Mouse (Mus musculus): ENCODE results near the gene Sgf29. TPM values are rescaled to one million over a fixed set of nuclear protein-coding genes. Genes with fewer than 3 reads are reported as not detected.
A peak's percentile ranks its signal among the peaks of the same experiment; 100 is the strongest.

The Sgf29 gene
- polyA plus RNA-seq, 1 experiment = 54.0 TPM

DNA sequence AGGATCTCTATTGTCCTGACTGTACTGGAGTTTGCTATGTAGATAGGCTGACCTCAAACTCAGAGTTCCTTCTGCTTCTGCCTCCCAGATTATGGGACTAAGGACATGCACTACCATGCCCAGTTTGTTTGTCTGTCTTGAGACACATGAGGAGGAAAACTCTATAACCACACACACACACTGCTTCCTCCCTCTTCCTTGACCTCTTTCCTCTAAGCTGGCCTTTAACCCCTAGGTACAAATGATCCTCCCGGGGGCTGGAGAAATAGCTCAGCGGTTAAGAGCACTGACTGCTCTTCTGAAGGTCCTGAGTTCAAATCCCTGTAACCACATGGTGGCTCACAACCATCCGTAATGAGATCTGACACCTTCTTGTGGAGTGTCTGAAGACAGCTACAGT, 4.8 kb upstream of the Sgf29 start:
- no peak for TF ChIP-seq EP300 (IDR thresholded peaks at IDR 0.05; ENCODE audit: insufficient read depth, low read depth, low read length)
- TF ChIP-seq POLR2A (IDR thresholded peaks at IDR 0.05; ENCODE audit: insufficient read depth, low read length) = no peak
- TF ChIP-seq CTCF (IDR thresholded peaks at IDR 0.05; ENCODE audit: low read depth, low read length) = no peak
- H3K36me3 ChIP-seq (ENCODE audit: control insufficient read depth, insufficient read depth, low read length, poor library complexity, severe bottlenecking) = no peaks in the 10 kb centered on the region
- no peak overlapping the region for H3K27ac ChIP-seq (ENCODE audit: insufficient read depth, low read length)
- H3K9ac ChIP-seq (ENCODE audit: low read depth, poor library complexity, severe bottlenecking) = no peak overlapping the region
- no peaks in the 10 kb centered on the region for H3K9me3 ChIP-seq (replicated peaks; ENCODE audit: control insufficient read depth, insufficient read depth, low read length, poor library complexity, severe bottlenecking)
- no peaks in the 10 kb centered on the region for H3K27me3 ChIP-seq (ENCODE audit: control insufficient read depth, insufficient read depth, low read length, poor library complexity, severe bottlenecking)
- H3K4me3 ChIP-seq (ENCODE audit: low read depth, low read length) = no peak overlapping the region
- no peaks in the 10 kb centered on the region for H3K4me1 ChIP-seq (ENCODE audit: control insufficient read depth, insufficient read depth, low read length)

DNA sequence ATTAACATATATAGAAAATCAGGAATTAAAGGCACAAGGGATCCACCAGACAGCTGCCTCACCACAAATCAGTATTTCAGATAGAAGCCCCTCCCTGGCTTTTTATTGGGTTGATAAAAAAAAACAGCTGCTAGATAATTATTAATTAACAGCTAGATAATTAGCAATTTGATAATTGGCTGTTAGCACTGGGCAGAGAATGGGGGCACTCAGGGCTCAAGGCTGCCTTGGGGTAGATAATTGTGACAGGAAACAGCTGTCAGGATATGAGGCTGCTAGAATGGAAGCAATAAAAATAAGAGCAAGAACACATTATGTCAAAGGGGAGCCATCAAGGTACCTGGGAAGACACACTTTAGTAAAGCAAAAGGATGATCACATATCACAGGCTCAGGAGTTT, 4.2 kb upstream of the Sgf29 start:
- TF ChIP-seq POLR2A (IDR thresholded peaks at IDR 0.05; ENCODE audit: insufficient read depth, low read length) = no peak
- no peak for TF ChIP-seq EP300 (IDR thresholded peaks at IDR 0.05; ENCODE audit: insufficient read depth, low read depth, low read length)
- TF ChIP-seq CTCF (IDR thresholded peaks at IDR 0.05; ENCODE audit: low read depth, low read length) = no peak
- Histone ChIP-seq H3K36me3 (ENCODE audit: control insufficient read depth, insufficient read depth, low read length, poor library complexity, severe bottlenecking) (no peaks in the 10 kb centered on the region), H3K9me3 (replicated peaks; ENCODE audit: control insufficient read depth, insufficient read depth, low read length, poor library complexity, severe bottlenecking) (no peaks in the 10 kb centered on the region), H3K9ac (ENCODE audit: low read depth, poor library complexity, severe bottlenecking) (no peak overlapping the region), H3K27me3 (ENCODE audit: control insufficient read depth, insufficient read depth, low read length, poor library complexity, severe bottlenecking) (no peaks in the 10 kb centered on the region), H3K4me3 (ENCODE audit: low read depth, low read length) (no peak overlapping the region), H3K27ac (ENCODE audit: insufficient read depth, low read length) (no peak overlapping the region), H3K4me1 (ENCODE audit: control insufficient read depth, insufficient read depth, low read length) (no peaks in the 10 kb centered on the region)

DNA sequence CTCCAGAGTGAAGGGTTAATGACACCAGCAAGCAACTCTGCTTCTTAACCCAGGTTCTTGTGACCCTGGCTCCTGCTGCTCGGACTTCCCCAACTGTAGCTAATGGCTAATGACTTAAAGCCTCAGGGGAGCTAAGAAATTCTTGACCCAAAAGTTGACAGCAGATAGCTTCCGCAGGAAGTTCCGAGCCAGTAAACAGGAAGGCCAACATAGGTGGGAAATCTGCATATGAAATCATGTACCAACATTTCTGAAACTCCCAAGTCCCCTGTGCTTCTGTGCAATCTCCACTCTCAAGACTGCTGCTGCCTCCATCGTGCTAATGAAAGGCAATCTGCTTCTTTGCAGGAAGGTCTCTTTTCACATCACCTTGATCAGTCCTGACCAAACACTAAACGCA, 3.4 kb upstream of the Sgf29 start:
- no peaks in the 10 kb centered on the region for H3K4me1 ChIP-seq (ENCODE audit: control insufficient read depth, insufficient read depth, low read length)
- peak overlapping the region; percentile 20; the same call in 1 of the 2 replicates for H3K27ac ChIP-seq (ENCODE audit: insufficient read depth, low read length)
- no peaks in the 10 kb centered on the region for H3K27me3 ChIP-seq (ENCODE audit: control insufficient read depth, insufficient read depth, low read length, poor library complexity, severe bottlenecking)
- no peaks in the 10 kb centered on the region for H3K36me3 ChIP-seq (ENCODE audit: control insufficient read depth, insufficient read depth, low read length, poor library complexity, severe bottlenecking)
- H3K4me3 ChIP-seq (ENCODE audit: low read depth, low read length) = no peak overlapping the region
- H3K9me3 ChIP-seq (replicated peaks; ENCODE audit: control insufficient read depth, insufficient read depth, low read length, poor library complexity, severe bottlenecking) = no peaks in the 10 kb centered on the region
- H3K9ac ChIP-seq (ENCODE audit: low read depth, poor library complexity, severe bottlenecking) = no peak overlapping the region
- TF ChIP-seq CTCF (IDR thresholded peaks at IDR 0.05; ENCODE audit: low read depth, low read length) (no peak), EP300 (IDR thresholded peaks at IDR 0.05; ENCODE audit: insufficient read depth, low read depth, low read length) (no peak), POLR2A (IDR thresholded peaks at IDR 0.05; ENCODE audit: insufficient read depth, low read length) (no peak)

DNA sequence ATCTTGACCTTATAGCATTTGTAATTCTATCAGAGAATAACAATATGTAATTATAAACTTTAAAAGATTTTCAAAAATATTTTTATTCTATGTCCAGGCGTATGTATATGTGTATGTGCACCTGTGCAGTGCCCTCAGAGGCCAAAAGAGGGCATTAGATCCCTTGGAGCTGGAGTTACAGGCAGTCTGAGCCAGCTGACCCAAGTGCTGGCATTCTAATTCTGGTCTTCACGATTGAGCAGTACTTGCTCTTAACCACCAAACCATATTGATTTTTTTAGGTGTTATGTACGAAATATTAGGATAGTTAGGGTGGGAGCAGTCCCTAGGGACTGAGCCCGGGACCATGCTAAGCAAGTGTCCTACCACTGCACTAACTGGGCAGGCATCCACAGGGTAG, 623 bp upstream of the Sgf29 start:
- Histone ChIP-seq H3K4me3 (ENCODE audit: low read depth, low read length) (peak overlapping the region; percentile 34; the same call in 1 of the 2 replicates), H3K27me3 (ENCODE audit: control insufficient read depth, insufficient read depth, low read length, poor library complexity, severe bottlenecking) (no peaks in the 10 kb centered on the region)
- TF ChIP-seq CTCF (IDR thresholded peaks at IDR 0.05; ENCODE audit: low read depth, low read length) = peak; percentile 31
- TF ChIP-seq POLR2A (IDR thresholded peaks at IDR 0.05; ENCODE audit: insufficient read depth, low read length) = no peak
- no peak for TF ChIP-seq EP300 (IDR thresholded peaks at IDR 0.05; ENCODE audit: insufficient read depth, low read depth, low read length)

DNA sequence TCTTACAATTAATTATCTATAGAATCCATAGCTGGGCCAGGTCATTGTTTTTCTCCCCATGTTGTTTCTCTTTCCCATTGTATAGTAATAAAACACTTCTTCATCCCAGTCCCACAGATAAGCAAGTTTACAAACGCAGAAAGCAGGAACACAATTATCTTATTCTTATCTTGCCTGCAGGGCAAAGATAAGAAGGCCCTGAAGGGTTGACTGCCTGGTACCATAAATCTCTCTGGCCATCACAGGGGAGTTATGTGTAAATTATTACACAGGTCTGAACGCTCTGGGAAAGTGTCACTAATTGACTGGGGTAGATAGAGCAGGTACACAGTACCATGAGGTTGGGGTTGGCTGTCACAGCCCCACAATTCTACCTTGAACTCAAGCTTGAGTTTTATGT, 1.7 kb downstream of the Sgf29 start:
- Histone ChIP-seq H3K27ac (ENCODE audit: insufficient read depth, low read length) (no peak overlapping the region), H3K9me3 (replicated peaks; ENCODE audit: control insufficient read depth, insufficient read depth, low read length, poor library complexity, severe bottlenecking) (no peaks in the 10 kb centered on the region), H3K36me3 (ENCODE audit: control insufficient read depth, insufficient read depth, low read length, poor library complexity, severe bottlenecking) (no peaks in the 10 kb centered on the region), H3K4me3 (ENCODE audit: low read depth, low read length) (no peak overlapping the region), H3K27me3 (ENCODE audit: control insufficient read depth, insufficient read depth, low read length, poor library complexity, severe bottlenecking) (no peaks in the 10 kb centered on the region), H3K9ac (ENCODE audit: low read depth, poor library complexity, severe bottlenecking) (no peak overlapping the region), H3K4me1 (ENCODE audit: control insufficient read depth, insufficient read depth, low read length) (no peaks in the 10 kb centered on the region)
- TF ChIP-seq EP300 (IDR thresholded peaks at IDR 0.05; ENCODE audit: insufficient read depth, low read depth, low read length) = no peak
- TF ChIP-seq CTCF (IDR thresholded peaks at IDR 0.05; ENCODE audit: low read depth, low read length) = no peak
- TF ChIP-seq POLR2A (IDR thresholded peaks at IDR 0.05; ENCODE audit: insufficient read depth, low read length) = no peak

More for the DNA sequence above, 623 bp upstream of the Sgf29 start:
- H3K27ac ChIP-seq (ENCODE audit: insufficient read depth, low read length) = no peak overlapping the region
- no peaks in the 10 kb centered on the region for H3K36me3 ChIP-seq (ENCODE audit: control insufficient read depth, insufficient read depth, low read length, poor library complexity, severe bottlenecking)
- no peaks in the 10 kb centered on the region for H3K9me3 ChIP-seq (replicated peaks; ENCODE audit: control insufficient read depth, insufficient read depth, low read length, poor library complexity, severe bottlenecking)
- no peak overlapping the region for H3K9ac ChIP-seq (ENCODE audit: low read depth, poor library complexity, severe bottlenecking)
- H3K4me1 ChIP-seq (ENCODE audit: control insufficient read depth, insufficient read depth, low read length) = no peaks in the 10 kb centered on the region

DNA sequence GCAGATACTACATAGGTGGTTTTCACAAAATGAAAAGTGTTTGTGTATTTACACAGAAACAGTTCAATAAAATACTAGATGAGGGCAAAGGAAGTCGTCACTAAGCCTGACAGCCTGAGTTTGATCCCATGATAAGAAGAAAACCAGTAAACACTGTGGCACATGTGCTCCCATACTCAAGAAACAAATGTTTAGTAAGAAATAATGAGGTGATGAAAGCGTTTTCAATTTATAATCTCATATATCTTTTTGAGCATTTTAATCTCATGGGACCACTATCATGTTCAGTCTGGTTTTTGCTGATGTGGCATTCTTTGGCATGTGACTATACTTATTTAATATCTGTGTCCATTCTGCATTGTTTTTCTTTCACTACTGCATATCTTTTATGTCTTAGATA, 4.9 kb downstream of the Sgf29 start:
- Histone ChIP-seq H3K27me3 (ENCODE audit: control insufficient read depth, insufficient read depth, low read length, poor library complexity, severe bottlenecking) (no peaks in the 10 kb centered on the region), H3K4me3 (ENCODE audit: low read depth, low read length) (no peak overlapping the region), H3K9me3 (replicated peaks; ENCODE audit: control insufficient read depth, insufficient read depth, low read length, poor library complexity, severe bottlenecking) (no peaks in the 10 kb centered on the region), H3K36me3 (ENCODE audit: control insufficient read depth, insufficient read depth, low read length, poor library complexity, severe bottlenecking) (no peaks in the 10 kb centered on the region), H3K9ac (ENCODE audit: low read depth, poor library complexity, severe bottlenecking) (no peak overlapping the region), H3K4me1 (ENCODE audit: control insufficient read depth, insufficient read depth, low read length) (no peaks in the 10 kb centered on the region), H3K27ac (ENCODE audit: insufficient read depth, low read length) (no peak overlapping the region)
- TF ChIP-seq EP300 (IDR thresholded peaks at IDR 0.05; ENCODE audit: insufficient read depth, low read depth, low read length) = no peak
- TF ChIP-seq POLR2A (IDR thresholded peaks at IDR 0.05; ENCODE audit: insufficient read depth, low read length) = no peak
- no peak for TF ChIP-seq CTCF (IDR thresholded peaks at IDR 0.05; ENCODE audit: low read depth, low read length)
